Mouse (Mus musculus): ENCODE results near the gene Kctd4.

DNA sequence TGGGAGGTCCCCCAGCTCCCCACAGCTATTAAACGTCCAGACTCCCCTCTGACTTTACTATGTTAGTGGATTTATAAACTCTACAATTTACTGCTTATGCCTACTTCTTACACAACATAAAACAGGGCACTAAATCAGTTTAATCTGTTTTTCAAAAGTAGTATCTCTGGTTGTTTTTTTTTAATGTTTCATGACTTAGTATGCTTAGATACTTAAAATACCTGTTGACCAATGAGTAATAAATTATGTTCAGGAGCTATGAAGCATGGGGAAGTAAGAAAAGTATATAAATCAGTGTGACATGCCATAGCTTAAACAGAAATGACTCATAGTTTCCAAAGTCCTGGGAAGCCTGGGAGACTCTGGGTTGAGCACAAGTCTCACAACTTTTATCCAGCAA, 17.1 kb upstream of the Kctd4 start:
- no peak for TF ChIP-seq CHD2 (IDR thresholded peaks at IDR 0.05; ENCODE audit: low read depth, low read length)
- TF ChIP-seq ZNF384 (IDR thresholded peaks at IDR 0.05; ENCODE audit: low read depth, low read length): no peak

Measured in ES-E14 (cell line).